Mouse (Mus musculus): ENCODE data around the gene Acer3. TPM values are rescaled to one million over a fixed set of nuclear protein-coding genes. Genes with fewer than 3 reads are reported as not detected.
"Not testable (repeated sequence)": the region's sequence is repeated elsewhere in the genome, so short reads cannot be mapped to it uniquely, and the experiment has no call there.

The Acer3 gene
- total RNA-seq, 2 experiments from 2014 or later, result 12.8 to 13.5 TPM

DNA sequence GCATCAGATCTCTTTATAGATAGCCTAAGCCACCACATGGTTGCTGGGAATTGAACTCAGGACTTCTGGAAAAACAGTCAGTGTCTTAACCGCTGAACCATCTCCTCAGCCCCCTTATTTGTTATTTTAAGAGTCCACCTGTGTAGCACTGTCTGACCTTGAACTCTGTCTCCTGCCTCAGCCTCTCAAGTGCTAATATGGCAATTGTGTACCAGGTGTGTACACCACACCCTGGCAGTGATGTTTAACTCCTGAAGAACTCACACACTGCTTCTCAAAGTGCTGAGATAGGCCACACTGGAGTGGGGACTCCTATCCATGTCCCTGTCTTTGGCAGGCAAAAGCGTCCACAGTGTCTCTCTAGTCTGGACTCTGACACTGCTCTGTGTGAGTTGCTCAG, 132.3 kb downstream of the Acer3 start:
- intact Hi-C loops (cut with DNase I), result no loop called here
- DNase-seq, result no peak

DNA sequence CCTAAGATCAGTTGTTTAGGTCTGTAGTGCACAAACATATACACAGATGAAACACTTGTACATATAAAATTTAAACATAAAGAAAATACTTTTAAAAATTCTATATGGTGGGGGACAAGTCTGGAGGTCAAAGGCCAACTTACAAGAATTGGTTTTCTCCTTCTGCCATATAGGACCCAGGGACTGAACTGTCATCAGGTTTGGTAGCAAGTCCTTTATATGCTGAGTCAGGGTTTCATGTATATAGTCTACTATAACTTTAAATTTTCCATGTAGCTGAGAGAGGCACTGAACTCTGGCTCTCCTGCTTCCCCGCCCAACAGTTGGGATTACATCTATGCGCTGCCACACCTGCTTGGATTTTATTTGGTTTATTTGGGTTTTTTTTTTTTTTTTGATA, 132.8 kb downstream of the Acer3 start:
- intact Hi-C loops (cut with DNase I), result no loop called here
- DNase-seq, result no peak

DNA sequence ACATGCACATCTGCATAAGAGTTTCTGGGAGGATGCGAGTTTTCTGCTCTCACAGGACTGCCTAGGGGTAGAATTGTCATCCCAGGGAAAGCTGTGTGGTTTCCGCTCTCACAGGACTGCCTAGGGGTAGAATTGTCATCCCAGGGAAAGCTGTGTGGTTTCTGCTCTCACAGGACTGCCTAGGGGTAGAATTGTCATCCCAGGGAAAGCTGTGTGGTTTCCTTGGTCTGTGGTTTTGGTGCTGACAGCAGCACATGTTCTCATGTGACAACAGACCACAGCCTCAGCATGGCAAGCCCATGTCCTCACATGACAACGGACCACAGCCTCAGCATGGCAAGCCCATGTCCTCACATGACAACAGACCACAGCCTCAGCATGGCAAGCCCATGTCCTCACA, 133.7 kb downstream of the Acer3 start:
- DNase-seq; intact Hi-C loops (cut with DNase I): not testable (repeated sequence)

DNA sequence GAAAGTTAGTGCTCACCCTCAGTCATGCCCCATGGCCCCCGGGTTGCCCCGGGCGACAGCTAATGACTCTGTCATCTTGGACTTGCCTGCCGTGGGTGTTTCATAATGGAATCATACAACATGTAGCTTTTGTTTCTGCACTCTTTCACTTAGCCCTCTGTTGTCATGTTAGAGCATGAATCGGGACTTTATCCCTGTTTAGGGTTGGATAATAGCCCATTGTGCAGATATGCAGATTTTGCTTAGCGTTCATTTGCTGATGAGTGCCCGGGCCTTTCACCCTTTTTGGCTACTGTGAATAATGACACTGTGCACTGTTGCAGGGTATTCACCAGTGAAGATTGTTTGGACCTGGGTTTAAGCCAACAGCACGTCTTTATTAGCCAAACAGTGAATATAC, 134.4 kb downstream of the Acer3 start:
- intact Hi-C loops (cut with DNase I), result no loop called here
- no peak for DNase-seq

- DNase-seq, result peak in 1 of 2 experiments; percentile 20
These were observed 135.7 kb downstream of the Acer3 start for GRCm38 (mm10) chr7:98185326-98185725.

DNA sequence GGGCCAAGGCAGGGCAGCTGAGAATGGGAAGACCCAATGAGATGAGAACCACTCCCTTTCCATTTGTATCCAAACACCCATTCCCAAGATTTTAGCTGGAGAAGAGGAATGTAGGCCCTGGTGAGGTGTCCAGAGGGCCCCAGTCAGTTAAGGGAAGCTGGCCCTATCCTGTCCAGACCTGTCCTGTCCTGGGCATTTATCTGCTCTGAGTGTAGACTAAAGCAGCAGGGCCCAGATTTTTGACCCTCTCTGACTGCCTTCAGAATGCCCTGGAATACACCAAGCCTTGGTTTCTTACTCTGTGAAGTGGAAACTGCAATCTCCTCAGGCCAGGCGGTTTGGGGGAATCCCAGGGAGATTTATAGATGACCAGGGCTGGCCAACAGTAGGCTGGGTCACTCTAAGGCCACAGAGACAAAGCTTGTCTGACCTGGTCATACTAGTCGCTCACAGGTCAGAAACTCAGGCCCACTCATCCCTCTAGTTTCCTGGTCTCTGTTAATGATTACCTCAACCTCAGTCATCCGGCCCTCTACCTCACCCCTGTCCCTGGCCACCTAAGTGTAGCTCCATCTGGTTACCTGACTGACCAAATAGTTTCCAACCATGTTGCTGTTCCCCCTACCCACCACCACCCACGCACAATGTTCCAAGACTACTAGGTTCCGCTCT, 142.3 kb downstream of the Acer3 start:
- no peak for DNase-seq
- intact Hi-C loops (cut with DNase I), result no loop called here

More at GRCm38 (mm10) chr7:98185326-98185725, 135.7 kb downstream of the Acer3 start:
- intact Hi-C loops (cut with DNase I), result no loop called here

GRCm38 (mm10) chr7:98177929-98178559, 143.0 kb downstream of the Acer3 start, which contains the start of gene Capn5:
Gene Capn5 (minus strand): TSS chr7:98178274.
- intact Hi-C loops (cut with DNase I), result no loop called here
- peak; percentile 67 to 72 for DNase-seq

- intact Hi-C loops (cut with DNase I), result no loop called here
- no peak for DNase-seq
These were observed 143.5 kb downstream of the Acer3 start for GRCm38 (mm10) chr7:98177566-98177928.

DNA sequence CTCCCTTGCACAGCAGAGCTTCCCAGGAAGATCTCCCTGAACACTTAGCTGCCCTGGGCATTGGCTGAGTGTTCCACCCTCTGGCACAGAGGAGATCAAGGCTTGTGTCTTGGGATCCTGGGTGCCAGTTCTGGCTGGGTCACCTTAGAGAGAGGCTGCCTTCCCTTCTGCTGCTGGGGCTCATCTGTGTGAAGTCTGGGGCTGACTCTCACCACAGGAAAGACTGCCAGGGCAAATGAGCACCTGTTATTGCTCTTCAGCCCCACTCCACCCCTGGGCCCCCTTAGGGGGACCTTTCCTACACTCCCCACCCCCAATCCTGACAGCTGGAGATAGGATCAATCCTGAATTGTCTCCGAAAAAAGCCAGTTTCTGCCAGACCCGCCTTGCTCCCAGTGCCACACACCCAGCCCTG, 143.9 kb downstream of the Acer3 start:
- intact Hi-C loops (cut with DNase I), result no loop called here

DNA sequence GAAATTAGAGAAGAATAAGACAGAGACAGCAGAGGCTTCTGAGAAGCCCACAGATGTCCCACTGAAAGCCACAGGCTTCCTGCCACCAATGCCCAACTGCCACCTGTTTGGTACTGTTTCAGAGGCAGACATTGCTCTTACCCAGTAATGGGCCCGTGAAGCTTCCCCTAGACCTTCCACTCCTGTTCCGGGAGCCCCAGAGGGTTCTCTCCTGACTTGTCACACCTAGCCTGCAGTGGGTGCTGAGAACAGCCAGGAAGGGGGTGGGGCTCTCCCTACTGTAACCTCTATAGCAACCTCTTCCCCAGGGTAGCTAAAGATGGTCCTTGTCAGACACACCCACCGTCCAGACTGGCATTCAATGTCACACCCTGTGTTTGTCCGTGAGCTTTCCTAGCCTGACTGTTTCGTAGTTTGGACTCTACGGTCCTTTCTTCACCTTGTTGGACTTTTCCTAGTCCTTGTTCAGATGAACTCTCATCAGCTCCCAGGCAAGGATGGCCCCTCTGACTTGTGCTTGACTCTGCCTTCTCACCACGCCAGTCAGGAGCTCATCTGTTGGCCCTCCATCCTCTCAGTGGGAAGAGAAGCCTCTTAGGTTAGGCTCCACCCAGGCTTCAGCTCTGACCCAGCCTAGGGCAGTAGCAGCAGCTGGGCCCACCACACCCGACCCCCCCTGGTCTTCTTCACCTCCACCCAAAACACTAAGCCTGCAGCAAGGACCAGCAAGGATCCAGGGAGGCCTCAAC, 144.5 kb downstream of the Acer3 start:
- no peak for DNase-seq
- intact Hi-C loops (cut with DNase I), result no loop called here

More for the DNA sequence above, 143.9 kb downstream of the Acer3 start:
- no peak for DNase-seq

DNA sequence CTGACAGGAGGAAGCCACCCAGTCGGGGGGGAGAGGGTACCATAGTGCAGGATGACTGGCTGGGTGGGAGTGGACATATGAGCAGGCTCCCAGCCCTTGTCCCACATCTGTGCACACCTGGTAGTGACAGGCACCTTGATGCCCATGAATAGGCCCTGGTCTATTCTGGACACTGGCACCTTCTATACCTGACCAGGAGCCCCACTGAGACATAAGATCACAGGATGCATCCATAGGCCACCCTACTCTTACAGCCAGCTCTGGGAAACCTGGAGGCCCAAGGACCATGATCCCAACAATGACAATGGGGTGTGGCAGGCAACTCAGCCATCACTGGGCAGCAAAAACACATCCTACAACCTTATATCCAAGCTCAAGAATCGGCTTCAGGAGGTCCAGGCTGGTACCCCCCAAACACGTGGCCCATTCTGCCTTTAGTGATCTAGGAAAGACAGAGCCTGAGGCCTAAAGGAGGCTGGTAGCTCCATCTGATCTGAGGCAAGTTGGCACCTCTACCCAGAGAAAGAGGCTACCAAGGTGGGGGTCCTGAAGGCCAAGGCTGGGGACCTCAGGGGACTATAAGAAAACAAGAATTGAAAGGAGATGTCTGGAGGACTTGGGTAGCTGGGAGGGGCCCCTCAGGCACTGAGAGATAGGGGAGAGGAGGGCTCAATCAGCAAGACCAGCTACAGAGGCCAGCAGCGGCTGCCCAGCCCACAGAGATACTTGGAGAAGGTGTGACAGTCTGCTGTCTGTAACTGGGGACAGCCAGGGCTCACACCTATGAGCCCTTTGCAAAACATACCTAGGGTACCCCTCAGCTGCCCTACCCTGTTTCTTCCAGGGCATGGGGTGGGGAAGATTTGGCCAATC, 145.9 kb downstream of the Acer3 start:
- intact Hi-C loops (cut with DNase I), result no loop called here
- DNase-seq, result no peak

GRCm38 (mm10) chr7:98173408-98173807, 147.6 kb downstream of the Acer3 start:
- no peak for DNase-seq
- intact Hi-C loops (cut with DNase I), result no loop called here

DNA sequence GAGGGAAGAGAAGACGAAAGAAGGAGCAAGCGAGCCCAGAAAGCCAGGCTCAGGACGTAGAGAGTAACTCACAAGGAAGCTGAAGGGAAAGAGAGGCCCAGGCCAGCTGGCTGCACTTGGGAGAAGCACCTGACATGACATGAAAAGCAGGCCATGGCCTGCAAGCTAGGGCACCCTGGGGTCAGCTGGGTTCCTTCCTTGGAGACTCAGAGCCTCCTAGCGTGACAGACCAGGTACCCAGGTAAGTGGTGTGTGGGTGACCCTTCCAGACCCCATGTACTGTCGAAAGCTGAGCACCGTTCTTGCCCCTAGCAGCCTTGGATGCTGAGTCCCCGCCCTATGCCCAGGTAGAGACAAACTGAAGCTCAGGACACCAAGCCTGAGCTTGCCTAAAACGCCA, 148.3 kb downstream of the Acer3 start:
- no peak for DNase-seq
- intact Hi-C loops (cut with DNase I), result no loop called here

GRCm38 (mm10) chr7:98171141-98172073, 149.6 kb downstream of the Acer3 start:
- intact Hi-C loops (cut with DNase I), result no loop called here
- peak; percentile 60 to 64 for DNase-seq

GRCm38 (mm10) chr7:98164999-98165528, 155.9 kb downstream of the Acer3 start:
- DNase-seq, result peak in 1 of 2 experiments; percentile 26
- intact Hi-C loops (cut with DNase I), result no loop called here

DNA sequence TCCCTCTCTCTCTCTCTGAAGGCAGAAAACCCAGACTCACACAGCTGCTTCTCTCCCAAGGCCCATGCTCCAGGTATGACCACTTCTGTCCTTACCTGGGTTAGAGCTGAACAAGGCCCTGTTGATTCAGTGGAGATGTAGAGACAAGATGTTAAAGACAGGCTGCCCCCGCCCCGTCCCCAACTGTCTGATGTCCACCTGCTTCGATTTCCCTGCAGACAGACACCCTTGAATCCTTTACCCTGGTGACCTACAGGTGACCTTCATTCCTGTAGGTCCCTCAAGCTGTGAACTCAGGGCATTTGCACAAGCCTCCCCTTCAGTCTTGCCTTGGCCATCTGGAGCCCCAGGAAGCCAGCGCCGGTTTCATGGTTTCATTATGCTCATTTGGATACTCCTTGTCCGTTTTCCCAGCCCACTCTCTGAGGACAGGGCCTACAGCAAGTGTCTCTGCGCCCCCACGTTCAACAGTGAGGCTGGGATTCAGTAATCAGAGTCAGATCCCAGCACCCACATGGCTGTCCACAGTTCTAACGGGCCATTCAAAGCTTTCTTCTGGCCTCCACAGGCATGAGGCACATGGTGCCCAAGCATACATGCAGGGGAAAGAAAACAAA, 156.5 kb downstream of the Acer3 start:
- intact Hi-C loops (cut with DNase I), result no loop called here
- DNase-seq, result no peak

DNA sequence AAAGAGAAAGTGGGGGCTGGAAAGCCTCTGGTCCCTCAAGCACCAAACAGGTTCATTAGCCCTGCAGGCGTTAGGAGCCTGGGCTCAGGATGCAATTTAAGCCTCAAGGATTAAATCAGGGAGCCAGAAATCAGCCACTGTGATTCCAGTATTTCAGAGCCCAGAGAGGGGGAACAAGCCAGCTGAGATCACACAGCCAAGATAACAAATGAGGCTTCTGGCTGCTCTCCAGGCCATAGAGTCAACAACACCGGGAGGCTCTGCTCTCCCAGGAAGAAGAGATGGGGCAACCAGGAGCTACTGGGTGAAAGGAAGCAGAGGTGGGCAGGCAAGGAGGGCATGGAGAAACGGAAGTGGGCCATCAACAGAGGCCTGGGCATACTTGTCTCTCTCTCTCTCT, 157.3 kb downstream of the Acer3 start:
- no peak for DNase-seq
- intact Hi-C loops (cut with DNase I), result no loop called here

- DNase-seq, result no peak
- intact Hi-C loops (cut with DNase I), result no loop called here
These were observed 158.8 kb downstream of the Acer3 start for GRCm38 (mm10) chr7:98162239-98162638.

Data from heart, postnatal 36 days (tissue).